Mouse (Mus musculus) heart, adult 2 months (tissue): Measurements from ENCODE around the gene Smarca5.

Experiments
- CTCF ChIP-seq: fragments of 200-600 bp; IDR thresholded peaks from 2 replicates; pipeline ENCODE4 v1.8.1; 2022; ENCODE audit warnings: antibody characterized with exemption, mild to moderate bottlenecking, moderate library complexity
- EP300 ChIP-seq: fragments of 200-500 bp; IDR thresholded peaks from 2 replicates; pipeline ENCODE4 v1.6.1; 2011; ENCODE audit warnings: low read depth, low read length, control low read depth; ENCODE audit not compliant: insufficient read depth

- TF ChIP-seq EP300 = no peak
- no peak for TF ChIP-seq CTCF
Observed at GRCm38 (mm10) chr8:80661055-80661454, 78.2 kb downstream of the Smarca5 start.
